Mouse (Mus musculus): ENCODE data around the gene Rbms1. TPM values are rescaled to one million over a fixed set of nuclear protein-coding genes. Genes with fewer than 3 reads are reported as not detected.
A peak's percentile ranks its signal among the peaks of the same experiment; 100 is the strongest.

The Rbms1 gene
- total RNA-seq, 2 experiments from 2014 or later, result 36.7 to 51.8 TPM

GRCm38 (mm10) chr2:60720205-60720604, 242.8 kb downstream of the Rbms1 start:
- DNase-seq, result no peak
- intact Hi-C loops (cut with DNase I), result loop anchor here (5.0 kb wide), 1 partner anchor 682 kb away; no protein-coding TSS in a partner anchor

DNA sequence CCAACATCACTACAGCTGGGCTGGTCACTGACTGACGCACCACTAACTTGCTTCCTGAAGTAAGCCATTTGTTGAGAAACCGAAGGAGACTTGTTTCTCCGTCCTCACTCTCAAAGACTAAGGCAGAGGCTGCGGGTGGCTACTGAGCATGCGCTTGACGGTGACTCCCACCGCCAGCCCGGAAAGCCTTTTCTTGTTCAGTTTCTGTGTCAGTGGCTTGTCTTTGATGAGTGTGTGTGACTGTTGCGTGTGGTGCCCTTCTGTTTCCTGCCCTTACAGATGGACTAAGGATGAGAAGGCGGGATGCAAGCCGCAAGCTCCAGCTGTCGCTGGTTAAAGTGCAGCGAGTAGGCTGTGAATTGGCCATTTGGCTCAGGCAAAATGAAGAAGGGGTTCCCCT, 245.6 kb downstream of the Rbms1 start:
- peak; percentile 71 for DNase-seq
- intact Hi-C loops (cut with DNase I), result no loop called here

DNA sequence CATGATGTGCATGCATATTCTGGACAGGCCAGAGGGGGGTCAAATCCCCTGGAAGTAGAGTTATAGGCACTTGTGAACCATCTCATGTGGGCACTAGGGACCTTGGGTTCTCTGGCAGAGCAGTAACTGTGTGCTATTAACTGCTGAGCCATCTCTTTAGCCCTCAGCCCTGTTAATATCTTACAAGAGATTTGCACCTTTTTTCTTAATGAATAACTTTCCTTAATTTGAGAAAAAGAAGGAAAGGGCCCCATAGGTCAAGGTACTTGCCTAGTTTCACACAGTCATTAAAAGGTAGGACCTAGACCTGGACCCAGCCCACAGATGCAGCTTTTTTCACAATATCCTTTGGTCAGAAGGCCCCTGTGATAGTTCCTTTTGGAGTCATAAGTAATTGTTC, 246.4 kb downstream of the Rbms1 start:
- no peak for DNase-seq
- intact Hi-C loops (cut with DNase I), result no loop called here

- intact Hi-C loops (cut with DNase I), result no loop called here
- DNase-seq, result no peak
Measured at GRCm38 (mm10) chr2:60715771-60716170, 247.2 kb downstream of the Rbms1 start.

DNA sequence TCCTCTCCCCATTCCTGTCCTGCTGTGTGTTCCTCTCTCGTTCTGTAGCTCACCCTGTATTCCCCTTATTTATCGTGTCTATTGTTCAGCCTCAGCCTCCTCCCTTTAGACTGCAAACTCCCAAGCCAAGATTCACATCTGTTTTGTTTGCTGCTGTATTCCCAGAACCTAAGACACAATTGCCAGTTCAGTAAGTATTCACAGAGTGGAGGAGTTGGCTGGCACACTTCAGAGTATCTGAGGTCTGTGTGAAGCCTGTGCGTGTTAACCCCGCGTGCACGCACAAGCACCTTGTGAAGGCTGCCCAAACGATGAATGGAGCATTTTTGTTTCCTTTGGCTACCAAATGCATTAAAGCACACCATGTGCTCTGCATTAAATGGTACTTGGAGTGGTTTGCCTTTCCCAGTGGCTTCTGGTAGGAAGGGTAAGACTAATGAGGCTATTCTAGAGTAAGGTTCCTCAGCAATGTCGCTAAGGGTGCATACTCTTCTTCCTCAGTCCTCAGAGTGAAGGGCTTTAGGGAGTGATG, 248.0 kb downstream of the Rbms1 start:
- intact Hi-C loops (cut with DNase I), result no loop called here
- DNase-seq, result no peak

- DNase-seq, result no peak
- intact Hi-C loops (cut with DNase I), result no loop called here
Measured at GRCm38 (mm10) chr2:60714475-60714874, 248.5 kb downstream of the Rbms1 start.

GRCm38 (mm10) chr2:60713857-60714256, 249.1 kb downstream of the Rbms1 start:
- DNase-seq, result peak; percentile 21
- intact Hi-C loops (cut with DNase I), result no loop called here

GRCm38 (mm10) chr2:60712891-60713290, 250.1 kb downstream of the Rbms1 start:
- intact Hi-C loops (cut with DNase I), result no loop called here
- DNase-seq, result no peak

- intact Hi-C loops (cut with DNase I), result no loop called here
Measured at GRCm38 (mm10) chr2:60712483-60712882, 250.5 kb downstream of the Rbms1 start.

DNA sequence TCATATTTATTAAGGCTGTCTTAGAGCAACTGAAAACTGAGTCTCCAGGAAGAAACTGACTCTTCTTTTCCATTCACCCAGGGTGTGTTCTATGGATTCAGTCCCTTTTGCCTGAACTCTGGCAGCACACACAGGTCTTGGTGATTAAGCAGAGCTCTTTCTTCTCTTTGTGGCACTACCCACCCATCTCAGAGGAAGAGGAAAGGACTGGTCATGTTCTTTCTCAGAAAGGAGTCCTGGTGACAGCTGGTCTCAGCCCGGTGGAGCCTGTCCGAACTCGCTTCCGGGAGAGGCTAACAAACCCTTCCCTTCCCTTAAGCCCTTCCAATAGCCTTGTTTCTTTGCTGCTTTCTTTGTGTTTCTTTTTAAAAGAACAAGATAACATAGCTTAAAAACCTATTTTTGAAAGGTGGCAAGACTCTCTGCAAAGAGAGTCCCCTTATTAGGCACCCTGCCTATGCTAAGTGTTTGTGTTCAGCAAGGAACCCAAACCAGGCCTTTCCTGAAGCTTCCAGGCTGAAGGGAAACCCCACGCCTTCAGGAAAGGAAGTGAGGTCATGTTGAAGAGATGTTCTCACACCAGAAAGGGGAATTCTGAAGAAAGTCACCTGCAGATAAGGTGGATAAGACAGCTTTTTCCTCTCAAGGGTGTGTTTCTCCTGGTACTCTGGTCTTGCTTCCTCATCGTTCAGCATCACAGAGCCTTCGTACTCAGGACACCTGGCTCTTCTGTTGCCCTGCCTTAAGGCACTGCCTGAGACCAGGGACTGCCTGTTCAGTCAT, 251.7 kb downstream of the Rbms1 start:
- no peak for DNase-seq
- intact Hi-C loops (cut with DNase I), result no loop called here

More at GRCm38 (mm10) chr2:60712483-60712882, 250.5 kb downstream of the Rbms1 start:
- no peak for DNase-seq

GRCm38 (mm10) chr2:60710317-60710716, 252.7 kb downstream of the Rbms1 start:
- intact Hi-C loops (cut with DNase I), result no loop called here

DNA sequence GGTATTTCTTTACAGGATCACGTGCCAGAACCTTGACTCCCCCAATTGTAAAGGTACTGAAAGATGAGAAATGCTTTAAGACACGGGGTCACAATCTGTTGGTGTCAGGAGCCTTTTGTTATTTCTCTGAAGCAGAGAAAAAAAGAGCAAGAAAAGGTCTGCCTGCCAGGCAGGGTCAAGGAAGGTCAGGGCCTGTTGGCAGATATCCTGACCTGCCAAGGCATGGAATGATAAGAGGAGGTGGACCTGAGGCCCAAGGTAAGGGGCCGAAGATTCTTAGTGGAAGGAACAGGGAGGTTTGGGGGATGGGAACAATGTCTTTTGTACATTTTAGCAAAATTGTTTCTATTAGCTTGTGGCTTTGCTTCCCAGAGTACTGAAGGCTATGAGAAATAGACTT, 254.3 kb downstream of the Rbms1 start:
- DNase-seq, result no peak
- intact Hi-C loops (cut with DNase I), result no loop called here

More at GRCm38 (mm10) chr2:60710317-60710716, 252.7 kb downstream of the Rbms1 start:
- no peak for DNase-seq

DNA sequence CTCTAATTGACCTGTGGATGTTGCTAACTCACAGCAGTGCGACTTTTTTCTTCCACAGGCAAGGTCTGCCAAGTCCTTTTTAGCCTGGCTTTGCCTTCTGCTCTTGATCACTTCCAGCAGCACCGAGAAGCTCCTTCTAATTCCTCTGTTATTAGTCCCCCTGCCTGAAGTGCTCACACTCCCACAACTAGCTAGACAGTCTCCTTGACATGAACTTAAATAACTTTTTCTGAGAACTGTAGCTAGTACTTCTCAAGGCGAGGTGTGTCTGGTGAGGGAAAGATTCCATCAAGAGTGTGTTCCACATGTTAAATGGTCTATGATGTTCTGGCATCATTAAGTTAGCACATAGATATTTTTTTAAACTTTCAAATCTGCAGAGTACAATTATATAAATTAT, 256.1 kb downstream of the Rbms1 start:
- DNase-seq, result no peak
- intact Hi-C loops (cut with DNase I), result no loop called here

- no peak for DNase-seq
- intact Hi-C loops (cut with DNase I), result no loop called here
Measured at GRCm38 (mm10) chr2:60705426-60705825, 257.6 kb downstream of the Rbms1 start.

GRCm38 (mm10) chr2:60703315-60703714, 259.7 kb downstream of the Rbms1 start:
- intact Hi-C loops (cut with DNase I), result no loop called here

DNA sequence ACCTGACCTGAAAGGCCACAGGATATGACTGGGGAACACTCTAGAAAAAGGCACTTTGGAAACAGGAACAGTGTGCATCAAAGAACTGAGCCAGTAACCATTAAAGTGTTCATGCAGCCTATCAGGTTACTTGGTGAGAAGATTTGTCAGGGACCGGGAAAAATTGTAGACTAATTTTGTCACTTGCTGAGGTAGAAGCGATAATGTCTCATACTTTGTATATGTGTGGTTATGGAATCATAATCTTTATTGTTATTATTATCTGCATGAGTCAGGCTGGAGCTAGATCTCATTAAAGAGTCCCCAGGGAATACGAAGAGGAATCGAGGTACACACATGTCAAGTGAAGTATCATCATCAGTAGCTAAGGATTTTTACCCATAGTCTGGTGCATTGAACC, 262.0 kb downstream of the Rbms1 start:
- DNase-seq, result no peak
- intact Hi-C loops (cut with DNase I), result no loop called here

More at GRCm38 (mm10) chr2:60703315-60703714, 259.7 kb downstream of the Rbms1 start:
- DNase-seq, result no peak

Other genes starting within 250 kb of the Rbms1 start
- gene Itgb6, start 240.5 kb downstream of the Rbms1 start, total RNA-seq (2021), result not detected

Measured in left cerebral cortex, postnatal 4 days (tissue).